Mouse (Mus musculus): ENCODE data around the gene Agmat.

Agmat gene

GRCm38 (mm10) chr4:141789564-141790218 lies 43.2 kb downstream of the Agmat start:
- ChIA-PET CTCF (no interaction called here), POLR2A (interaction anchor here in 2 of 4 experiments (0.7 to 1.6 kb wide), 7 partner anchors 10 to 364 kb away, joined by 3 to 5 read pairs (median 3); partner anchors contain the start of gene Tmem82 (in 1 of the 2))

DNA sequence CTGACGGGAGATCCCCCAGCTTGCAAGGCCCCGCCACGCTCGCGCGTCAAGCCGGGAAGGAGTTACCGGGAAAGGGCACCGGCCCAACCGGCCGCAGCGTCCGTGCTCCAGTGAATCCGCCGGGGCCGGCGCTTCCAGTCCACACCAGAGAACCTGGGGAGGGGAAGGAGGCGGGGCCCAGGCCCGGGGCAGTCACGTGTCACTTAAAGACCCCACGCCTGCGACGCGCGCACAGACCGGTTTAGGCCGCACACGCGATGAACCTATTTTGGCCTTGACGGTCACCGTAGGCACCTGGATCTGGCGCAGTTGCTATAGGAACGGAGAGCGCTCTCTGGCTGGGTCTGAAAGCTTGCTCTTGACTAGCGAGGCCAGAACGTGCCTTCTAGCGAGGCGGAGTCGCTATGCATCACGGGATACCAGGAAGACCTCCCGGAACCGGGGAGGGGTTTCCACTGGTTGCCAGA lies 44.1 kb downstream of the Agmat start, which contains the start of gene Dnajc16:
TSS of gene Dnajc16 (minus strand) at position 408 of the 467 bp plus-strand sequence.
- ChIA-PET POLR2A (interaction anchor here in 3 of 4 experiments (0.6 to 1.9 kb wide), 14 partner anchors 11 to 365 kb away, joined by 3 to 7 read pairs (median 3); no protein-coding TSS in a partner anchor), CTCF (interaction anchor here in 1 of 4 experiments (1.0 kb wide), 1 partner anchor 173 kb away, joined by 4 read pairs; the partner anchor contains the start of gene Tmem82)

GRCm38 (mm10) chr4:141791486-141791885 lies 45.0 kb downstream of the Agmat start:
- CTCF ChIA-PET, result no interaction called here
- POLR2A ChIA-PET, result interaction anchor here in 3 of 4 experiments (0.6 to 1.9 kb wide), 13 partner anchors 28 to 772 kb away, joined by 3 to 7 read pairs (median 4); partner anchors contain the start of gene Ddi2 (in 1 of the 3)

DNA sequence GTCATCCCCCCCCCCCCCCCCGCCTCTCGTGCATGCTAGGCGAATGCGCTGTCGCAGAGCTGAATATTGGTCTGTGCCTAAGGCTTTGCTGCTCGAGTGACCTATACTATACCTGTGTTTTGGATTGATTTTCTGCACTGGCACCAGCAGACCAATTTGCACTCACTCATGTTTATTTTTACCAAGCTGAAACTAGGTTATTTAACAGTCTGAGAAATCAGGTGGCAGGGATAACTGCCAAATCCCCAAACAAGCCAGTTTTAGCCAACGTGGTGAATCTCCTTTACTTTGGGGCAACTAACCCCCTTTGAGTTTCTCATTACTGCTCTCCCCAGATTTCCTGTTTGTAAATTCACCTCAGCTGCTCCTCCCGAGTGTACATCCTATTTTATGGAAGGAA lies 45.5 kb downstream of the Agmat start:
- ChIA-PET POLR2A (interaction anchor here in 3 of 4 experiments (0.6 to 1.9 kb wide), 11 partner anchors 27 to 771 kb away, joined by 3 to 7 read pairs (median 4); partner anchors contain the start of gene Ddi2 (in 1 of the 3)), CTCF (no interaction called here)

GRCm38 (mm10) chr4:141792554-141793281 lies 46.2 kb downstream of the Agmat start:
- ChIA-PET POLR2A (interaction anchor here (0.6 to 2.5 kb wide), 86 partner anchors 9 to 1369 kb away, joined by 3 to 16 read pairs (median 4); partner anchors contain the start of genes Cela2a (in 2 of the 4), Tmem82 (in 2 of the 4), Ctrc (in 1 of the 4) and Ddi2 (in 1 of the 4)), CTCF (interaction anchor here in 3 of 4 experiments (0.6 to 1.6 kb wide), 11 partner anchors 20 to 999 kb away, joined by 3 to 7 read pairs (median 3); no protein-coding TSS in a partner anchor)

DNA sequence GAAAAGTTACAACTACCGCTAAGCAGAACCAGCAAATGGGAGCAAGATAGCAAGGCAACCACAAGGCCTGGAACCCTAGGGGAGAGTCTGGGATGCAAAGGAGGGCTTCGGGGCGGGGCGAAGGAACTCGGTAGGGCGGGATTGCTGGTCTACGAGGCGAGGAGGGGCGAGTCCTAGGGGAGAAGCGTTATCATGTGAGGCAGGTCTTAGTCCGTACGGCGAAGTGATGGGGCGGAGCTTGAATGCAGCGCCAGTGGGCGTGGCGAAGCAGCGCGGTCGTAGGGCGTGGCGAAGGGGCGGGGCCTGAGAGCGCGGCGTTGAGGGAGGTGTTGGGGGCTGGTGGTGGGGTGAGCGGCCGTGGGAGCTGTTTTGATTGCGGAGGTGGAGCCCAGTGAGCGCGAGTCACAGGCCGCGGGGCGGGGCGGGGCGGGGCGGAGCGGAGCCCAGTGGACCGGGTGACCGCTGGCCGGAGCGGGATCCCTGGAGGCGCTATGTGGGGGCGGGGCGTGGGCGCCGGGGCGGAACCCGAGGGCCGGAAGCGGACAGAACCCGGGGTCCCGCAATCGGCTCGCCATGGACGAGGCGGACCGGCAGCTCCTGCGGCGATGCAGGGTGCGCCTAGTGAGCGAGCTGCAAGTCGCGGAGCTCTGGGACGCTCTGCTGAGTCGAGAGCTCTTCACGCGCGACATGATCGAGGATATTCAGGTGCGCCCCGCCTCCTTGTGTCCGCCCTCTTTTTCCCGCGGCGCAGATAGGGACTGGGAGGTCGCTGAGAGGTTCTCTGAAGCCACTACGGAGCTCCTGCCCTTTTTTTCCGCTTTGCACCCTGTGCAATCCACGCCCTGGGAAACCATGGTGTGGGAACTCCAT lies 47.0 kb downstream of the Agmat start, which contains the start of gene Casp9:
TSS of gene Casp9 (plus strand) at position 331 of the 870 bp plus-strand sequence.
- POLR2A ChIA-PET, result interaction anchor here (0.5 to 2.5 kb wide), 122 partner anchors 8 to 1368 kb away, joined by 3 to 16 read pairs (median 4); partner anchors contain the start of genes Cela2a (in 2 of the 4), Ddi2 (in 2 of the 4), Tmem82 (in 2 of the 4) and Ctrc (in 1 of the 4)
- CTCF ChIA-PET, result interaction anchor here (0.5 to 1.6 kb wide), 22 partner anchors 8 to 1000 kb away, joined by 3 to 9 read pairs (median 3); no protein-coding TSS in a partner anchor

DNA sequence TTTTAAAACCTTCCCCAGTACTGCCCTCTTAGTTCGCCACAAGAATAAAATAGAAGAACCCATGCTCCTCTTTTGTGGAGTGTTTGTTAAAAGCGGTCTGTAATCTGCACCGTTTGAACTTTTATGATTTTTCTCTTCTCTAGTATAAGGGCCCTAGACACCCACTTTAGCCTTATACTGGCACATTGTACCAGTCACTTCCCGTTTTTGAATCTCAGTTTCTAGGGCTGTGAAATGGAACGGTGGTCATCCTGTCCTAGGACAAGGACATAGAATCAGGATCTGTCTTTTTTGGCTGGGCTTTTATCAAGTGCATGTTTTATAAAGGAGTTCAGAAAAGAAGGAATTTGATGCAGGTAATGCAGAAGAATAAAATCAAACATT lies 47.7 kb downstream of the Agmat start:
- CTCF ChIA-PET, result interaction anchor here (0.5 to 1.6 kb wide), 12 partner anchors 9 to 203 kb away, joined by 3 to 9 read pairs (median 3); no protein-coding TSS in a partner anchor
- POLR2A ChIA-PET, result interaction anchor here (0.6 to 2.5 kb wide), 73 partner anchors 9 to 1368 kb away, joined by 3 to 16 read pairs (median 5); partner anchors contain the start of genes Ddi2 (in 2 of the 4), Tmem82 (in 2 of the 4), Cela2a (in 1 of the 4) and Hspb7 (in 1 of the 4)

GRCm38 (mm10) chr4:141796356-141796755 lies 49.9 kb downstream of the Agmat start:
- POLR2A ChIA-PET, result interaction anchor here in 1 of 4 experiments (0.6 to 1.8 kb wide), 5 partner anchors 14 to 1527 kb away, joined by 3 to 7 read pairs (median 3); no protein-coding TSS in a partner anchor
- CTCF ChIA-PET, result interaction anchor here in 1 of 4 experiments (0.7 kb wide), 1 partner anchor 582 kb away, joined by 3 read pairs; no protein-coding TSS in a partner anchor

- ChIA-PET POLR2A (no interaction called here), CTCF (interaction anchor here in 2 of 4 experiments (0.6 to 0.7 kb wide), 2 partner anchors 166 to 582 kb away, joined by 3 read pairs; no protein-coding TSS in a partner anchor)
Observed at GRCm38 (mm10) chr4:141796954-141797353, 50.5 kb downstream of the Agmat start.

DNA sequence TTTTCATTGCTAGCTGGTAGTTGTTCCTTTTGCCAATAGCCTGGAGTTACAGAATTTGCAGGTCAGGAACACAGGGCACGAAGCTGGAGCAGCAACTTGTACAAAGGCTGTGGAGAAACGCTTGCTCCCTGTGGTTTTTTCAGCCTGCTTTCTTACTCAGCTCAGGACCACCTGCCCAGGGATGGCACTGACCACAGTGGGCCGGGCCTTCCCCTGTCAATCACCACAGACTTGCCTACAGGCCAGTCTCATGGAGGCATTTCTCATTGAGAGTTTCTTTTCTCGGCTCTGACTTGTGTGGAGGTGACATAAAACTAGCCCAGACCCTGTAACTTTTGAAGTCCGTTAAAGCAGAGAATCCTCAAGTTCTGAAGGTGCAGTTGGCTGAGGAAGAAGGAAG lies 51.1 kb downstream of the Agmat start:
- ChIA-PET POLR2A (no interaction called here), CTCF (interaction anchor here in 1 of 4 experiments (0.6 kb wide), 1 partner anchor 165 kb away, joined by 3 read pairs; no protein-coding TSS in a partner anchor)

DNA sequence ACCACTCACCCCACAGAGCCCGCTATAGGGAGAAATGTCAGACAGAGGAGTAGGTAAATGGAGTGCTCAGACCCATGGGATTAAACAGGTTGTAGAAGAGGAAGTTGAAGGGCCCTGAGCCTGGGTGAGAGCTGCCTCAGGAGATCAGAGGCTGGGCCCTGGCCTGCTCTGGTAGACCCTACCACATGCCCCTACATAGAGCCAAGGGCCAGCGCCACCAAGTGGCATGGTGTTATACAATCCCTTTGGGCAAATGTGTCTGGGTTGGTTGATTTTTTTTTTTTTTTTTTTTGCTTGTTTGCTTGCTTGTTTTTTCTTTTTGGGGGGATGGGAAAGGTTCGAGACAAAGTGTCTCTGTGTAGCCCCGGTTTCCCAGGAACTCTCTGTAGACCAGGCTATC lies 57.6 kb downstream of the Agmat start:
- CTCF ChIA-PET, result no interaction called here

GRCm38 (mm10) chr4:141805886-141806285 lies 59.4 kb downstream of the Agmat start:
- POLR2A ChIA-PET, result no interaction called here
- CTCF ChIA-PET, result interaction anchor here in 1 of 4 experiments (1.4 kb wide), 1 partner anchor 188 kb away, joined by 4 read pairs; no protein-coding TSS in a partner anchor

More for the DNA sequence above, 57.6 kb downstream of the Agmat start:
- POLR2A ChIA-PET, result interaction anchor here in 2 of 4 experiments (0.7 to 1.0 kb wide), 2 partner anchors 13 to 74 kb away, joined by 3 to 6 read pairs; partner anchors contain the start of gene Dnajc16 (in 1 of the 2)
